Mouse (Mus musculus): ENCODE data around the gene Zfp978.
"Not testable (repeated sequence)": the region's sequence is repeated elsewhere in the genome, so short reads cannot be mapped to it uniquely, and the experiment has no call there.

Gene Zfp978

GRCm38 (mm10) chr4:147350541-147350940, 10.6 kb upstream of the Zfp978 start:
- not testable (repeated sequence) for DNase-seq (ENCODE audit: low read depth, low spot score)

GRCm38 (mm10) chr4:147351376-147351980, 9.6 kb upstream of the Zfp978 start:
- DNase-seq (ENCODE audit: low read depth, low spot score) = not testable (repeated sequence)

GRCm38 (mm10) chr4:147353626-147354025, 7.5 kb upstream of the Zfp978 start:
- not testable (repeated sequence) for DNase-seq (ENCODE audit: low read depth, low spot score)

- not testable (repeated sequence) for DNase-seq (ENCODE audit: low read depth, low spot score)
Measured at GRCm38 (mm10) chr4:147356042-147356441, 5.1 kb upstream of the Zfp978 start.

GRCm38 (mm10) chr4:147357195-147357594, 3.9 kb upstream of the Zfp978 start:
- not testable (repeated sequence) for DNase-seq (ENCODE audit: low read depth, low spot score)

- DNase-seq (ENCODE audit: low read depth, low spot score) = not testable (repeated sequence)
Measured at GRCm38 (mm10) chr4:147361872-147362271, 769 bp downstream of the Zfp978 start.

GRCm38 (mm10) chr4:147369564-147369963, 8.5 kb downstream of the Zfp978 start:
- DNase-seq (ENCODE audit: low read depth, low spot score) = not testable (repeated sequence)

GRCm38 (mm10) chr4:147383199-147383598, 22.1 kb downstream of the Zfp978 start:
- DNase-seq (ENCODE audit: low read depth, low spot score) = not testable (repeated sequence)

GRCm38 (mm10) chr4:147397201-147397600, 36.1 kb downstream of the Zfp978 start:
- DNase-seq (ENCODE audit: low read depth, low spot score) = not testable (repeated sequence)

- DNase-seq (ENCODE audit: low read depth, low spot score) = not testable (repeated sequence)
Measured at GRCm38 (mm10) chr4:147397934-147398682, 37.0 kb downstream of the Zfp978 start.

- DNase-seq (ENCODE audit: low read depth, low spot score) = not testable (repeated sequence)
Measured at GRCm38 (mm10) chr4:147398741-147399140, 37.6 kb downstream of the Zfp978 start.

- DNase-seq (ENCODE audit: low read depth, low spot score) = not testable (repeated sequence)
Measured at GRCm38 (mm10) chr4:147399505-147399904, 38.4 kb downstream of the Zfp978 start.

- DNase-seq (ENCODE audit: low read depth, low spot score) = not testable (repeated sequence)
Measured at GRCm38 (mm10) chr4:147400031-147400847, 39.1 kb downstream of the Zfp978 start.

- not testable (repeated sequence) for DNase-seq (ENCODE audit: low read depth, low spot score)
Measured at GRCm38 (mm10) chr4:147400848-147401715, 40.0 kb downstream of the Zfp978 start.

GRCm38 (mm10) chr4:147401736-147402506, 40.8 kb downstream of the Zfp978 start:
- DNase-seq (ENCODE audit: low read depth, low spot score) = not testable (repeated sequence)

- DNase-seq (ENCODE audit: low read depth, low spot score) = not testable (repeated sequence)
Measured at GRCm38 (mm10) chr4:147402507-147402890, 41.4 kb downstream of the Zfp978 start.

GRCm38 (mm10) chr4:147403509-147403908, 42.4 kb downstream of the Zfp978 start:
- DNase-seq (ENCODE audit: low read depth, low spot score) = not testable (repeated sequence)

GRCm38 (mm10) chr4:147403931-147404913, 43.1 kb downstream of the Zfp978 start:
- not testable (repeated sequence) for DNase-seq (ENCODE audit: low read depth, low spot score)
